Mouse (Mus musculus): ENCODE data around the gene Amotl2. TPM values are rescaled to one million over a fixed set of nuclear protein-coding genes. Genes with fewer than 3 reads are reported as not detected.

Gene Amotl2
- polyA plus RNA-seq, 2 experiments from 2014 or later, result not detected

Other genes with a start within 250 kb of the Amotl2 start
- gene Ky, start 210.9 kb upstream of the Amotl2 start, polyA plus RNA-seq (2017; shearing (Covaris generic)), result under 1 TPM; 0.31 to 0.46 TPM
- gene Anapc13, start 90.4 kb upstream of the Amotl2 start, polyA plus RNA-seq (2017; shearing (Covaris generic)), result 100 to 1,000 TPM in 1 of 2 experiments, 10 to 100 TPM in 1; 88.7 to 111 TPM
- gene Cep63, start 90.1 kb upstream of the Amotl2 start, polyA plus RNA-seq (2017; shearing (Covaris generic)), result 10 to 100 TPM; 52.0 to 61.4 TPM
- 1 to 10 TPM; 1.2 to 2.0 TPM for gene Ryk, start 118.2 kb downstream of the Amotl2 start, polyA plus RNA-seq (2017; shearing (Covaris generic))